Mouse (Mus musculus) embryonic facial prominence, embryonic 12.5 days (tissue): ENCODE measurements around the gene Srgap1. TPM values are rescaled to one million over a fixed set of nuclear protein-coding genes. Genes with fewer than 3 reads are reported as not detected.

ENCODE experiments used
- ATAC-seq: fragments of 200-750 bp; cut with Nextera tagmentation; 2 replicates; pipeline ENCODE4 v1.8.0; 2017; ENCODE audit not compliant: insufficient number of reproducible peaks, insufficient read depth, low FRiP score, low TSS enrichment
- H3K27ac ChIP-seq: fragments of 300-500 bp; sonication (generic); 2 replicates; pipeline ENCODE4 v1.5.1; 2016; ENCODE audit warnings: mild to moderate bottlenecking
- H3K27me3 ChIP-seq: fragments of 300-500 bp; sonication (generic); 2 replicates; pipeline ENCODE4 v1.6.1; 2016; ENCODE audit warnings: mild to moderate bottlenecking, moderate library complexity
- H3K36me3 ChIP-seq: fragments of 300-500 bp; sonication (generic); 2 replicates; pipeline ENCODE4 v1.6.1; 2016; ENCODE audit warnings: mild to moderate bottlenecking
- H3K4me1 ChIP-seq: fragments of 300-500 bp; sonication (generic); 2 replicates; pipeline ENCODE4 v1.6.1; 2016
- H3K4me2 ChIP-seq: fragments of 300-500 bp; sonication (generic); replicated peaks from 2 replicates; pipeline ENCODE4 v1.6.1; 2016; ENCODE audit warnings: mild to moderate bottlenecking, moderate library complexity
- H3K4me3 ChIP-seq: fragments of 300-500 bp; sonication (generic); 2 replicates; pipeline ENCODE4 v1.5.1; 2016; ENCODE audit warnings: mild to moderate bottlenecking
- H3K9ac ChIP-seq: fragments of 300-500 bp; sonication (generic); 2 replicates; pipeline ENCODE4 v1.6.1; 2016; ENCODE audit warnings: mild to moderate bottlenecking, moderate library complexity
- H3K9me3 ChIP-seq: fragments of 300-500 bp; sonication (generic); 2 replicates; pipeline ENCODE4 v1.6.1; 2016; ENCODE audit warnings: mild to moderate bottlenecking, moderate library complexity
- WGBS: fragments of 180-500 bp; shearing (Covaris S2); methylation state at CpG from one replicate; pipeline ENCODE4 v1.1.7; 2016; 5-methylcytosine and 5-hydroxymethylcytosine counted together
- polyA plus RNA-seq: library from polyadenylated mRNA; unstranded; fragments of >200 nt; fragmentation: Nextera tagmentation; extraction: Ambion mirVana; gene quantifications from 2 replicates; pipeline ENCODE4 v1.2.1, GENCODE M21; 2016

Srgap1 gene
- polyA plus RNA-seq, 1 experiment from 2014 or later: 19.6 TPM

GRCm38 (mm10) chr10:121994660-121995059, 52.5 kb downstream of the Srgap1 start:
- no peak overlapping the region for H3K9ac ChIP-seq
- WGBS: 67% methylated on average over 5 of the region's 5 CpGs
- no peaks in the 10 kb centered on the region for H3K9me3 ChIP-seq
- no peak overlapping the region for H3K4me2 ChIP-seq
- no peaks in the 10 kb centered on the region for H3K27me3 ChIP-seq
- H3K4me1 ChIP-seq: no peaks in the 10 kb centered on the region
- H3K36me3 ChIP-seq: no peaks in the 10 kb centered on the region
- H3K4me3 ChIP-seq: no peak overlapping the region
- ATAC-seq: no peak
- no peak overlapping the region for H3K27ac ChIP-seq

- no peak overlapping the region for H3K27ac ChIP-seq
- 69% methylated on average over 8 of the region's 8 CpGs for WGBS
- H3K4me1 ChIP-seq: no peaks in the 10 kb centered on the region
- no peaks in the 10 kb centered on the region for H3K36me3 ChIP-seq
- no peak overlapping the region for H3K9ac ChIP-seq
- ATAC-seq: no peak
- H3K27me3 ChIP-seq: no peaks in the 10 kb centered on the region
- H3K4me3 ChIP-seq: no peak overlapping the region
- no peak overlapping the region for H3K4me2 ChIP-seq
- H3K9me3 ChIP-seq: no peaks in the 10 kb centered on the region
Observed at GRCm38 (mm10) chr10:121992609-121993008, 54.5 kb downstream of the Srgap1 start.

- 82% methylated on average over 4 of the region's 4 CpGs for WGBS
- no peak for ATAC-seq
- no peak overlapping the region for H3K4me3 ChIP-seq
- H3K4me1 ChIP-seq: 0 out of 2 replicates have a peak, but pooled peaks cover 9% of the 10 kb centered on the region
- H3K9me3 ChIP-seq: no peaks in the 10 kb centered on the region
- no peak overlapping the region for H3K4me2 ChIP-seq
- H3K36me3 ChIP-seq: no peaks in the 10 kb centered on the region
- H3K27ac ChIP-seq: no peak overlapping the region
- H3K27me3 ChIP-seq: no peaks in the 10 kb centered on the region
- no peak overlapping the region for H3K9ac ChIP-seq
Observed at GRCm38 (mm10) chr10:121986997-121987396, 60.1 kb downstream of the Srgap1 start.

- Histone ChIP-seq H3K9me3 (no peaks in the 10 kb centered on the region), H3K27me3 (no peaks in the 10 kb centered on the region), H3K36me3 (no peaks in the 10 kb centered on the region), H3K4me2 (no peak overlapping the region), H3K4me1 (0 out of 2 replicates have a peak, but pooled peaks cover 9% of the 10 kb centered on the region), H3K4me3 (no peak overlapping the region), H3K27ac (no peak overlapping the region), H3K9ac (no peak overlapping the region)
- 86% methylated on average over 10 of the region's 10 CpGs for WGBS
- no peak for ATAC-seq
Observed at GRCm38 (mm10) chr10:121984887-121985286, 62.2 kb downstream of the Srgap1 start.

GRCm38 (mm10) chr10:121983993-121984610, 63.0 kb downstream of the Srgap1 start:
- Histone ChIP-seq H3K36me3 (no peaks in the 10 kb centered on the region), H3K4me3 (no peak overlapping the region), H3K27me3 (no peaks in the 10 kb centered on the region), H3K27ac (no peak overlapping the region), H3K4me2 (no peak overlapping the region), H3K9me3 (no peaks in the 10 kb centered on the region), H3K9ac (no peak overlapping the region), H3K4me1 (0 out of 2 replicates have a peak, but pooled peaks cover 9% of the 10 kb centered on the region)
- no peak for ATAC-seq
- 48% methylated on average over 10 of the region's 10 CpGs for WGBS

- ATAC-seq: no peak
- H3K36me3 ChIP-seq: no peaks in the 10 kb centered on the region
- H3K4me2 ChIP-seq: no peak overlapping the region
- 74% methylated on average over 6 of the region's 6 CpGs for whole genome bisulfite sequencing
- H3K27me3 ChIP-seq: no peaks in the 10 kb centered on the region
- H3K9me3 ChIP-seq: no peaks in the 10 kb centered on the region
- H3K9ac ChIP-seq: no peak overlapping the region
- peaks cover 38% of the 10 kb centered on the region for H3K4me1 ChIP-seq
- H3K4me3 ChIP-seq: no peak overlapping the region
- no peak overlapping the region for H3K27ac ChIP-seq
Observed at GRCm38 (mm10) chr10:121975330-121975729, 71.8 kb downstream of the Srgap1 start.

- H3K4me2 ChIP-seq: no peak overlapping the region
- H3K9ac ChIP-seq: no peak overlapping the region
- H3K9me3 ChIP-seq: no peaks in the 10 kb centered on the region
- H3K4me3 ChIP-seq: no peak overlapping the region
- peak overlapping the region; percentile 73 for H3K27ac ChIP-seq
- WGBS: 27% methylated on average over 4 of the region's 4 CpGs
- H3K27me3 ChIP-seq: no peaks in the 10 kb centered on the region
- H3K4me1 ChIP-seq: peaks cover 38% of the 10 kb centered on the region
- no peak for ATAC-seq
- no peaks in the 10 kb centered on the region for H3K36me3 ChIP-seq
Observed at GRCm38 (mm10) chr10:121974591-121974990, 72.5 kb downstream of the Srgap1 start.

GRCm38 (mm10) chr10:121973281-121973680, 73.8 kb downstream of the Srgap1 start:
- peaks cover 47% of the 10 kb centered on the region for H3K4me1 ChIP-seq

GRCm38 (mm10) chr10:121972249-121972892, 74.7 kb downstream of the Srgap1 start:
- WGBS: 78% methylated on average over 10 of the region's 10 CpGs
- H3K36me3 ChIP-seq: no peaks in the 10 kb centered on the region
- H3K4me1 ChIP-seq: peaks cover 54% of the 10 kb centered on the region
- H3K4me3 ChIP-seq: no peak overlapping the region
- H3K4me2 ChIP-seq: no peak overlapping the region
- no peak overlapping the region for H3K9ac ChIP-seq
- no peaks in the 10 kb centered on the region for H3K27me3 ChIP-seq
- no peaks in the 10 kb centered on the region for H3K9me3 ChIP-seq
- 0 out of 2 replicates have a peak overlapping the region, but pooled peaks have one; percentile 9 for H3K27ac ChIP-seq
- ATAC-seq: no peak

More at GRCm38 (mm10) chr10:121973281-121973680, 73.8 kb downstream of the Srgap1 start:
- Histone ChIP-seq H3K27ac (no peak overlapping the region), H3K4me3 (no peak overlapping the region), H3K9ac (no peak overlapping the region), H3K36me3 (no peaks in the 10 kb centered on the region), H3K27me3 (no peaks in the 10 kb centered on the region), H3K4me2 (no peak overlapping the region), H3K9me3 (no peaks in the 10 kb centered on the region)
- WGBS: 70% methylated on average over 7 of the region's 7 CpGs
- ATAC-seq: no peak

GRCm38 (mm10) chr10:121971658-121972057, 75.5 kb downstream of the Srgap1 start:
- H3K27ac ChIP-seq: no peak overlapping the region
- ATAC-seq: no peak
- H3K4me1 ChIP-seq: peaks cover 51% of the 10 kb centered on the region
- H3K27me3 ChIP-seq: no peaks in the 10 kb centered on the region
- no peaks in the 10 kb centered on the region for H3K36me3 ChIP-seq
- WGBS: 53% methylated on average over 8 of the region's 8 CpGs
- H3K4me3 ChIP-seq: no peak overlapping the region
- no peaks in the 10 kb centered on the region for H3K9me3 ChIP-seq
- no peak overlapping the region for H3K4me2 ChIP-seq
- no peak overlapping the region for H3K9ac ChIP-seq

GRCm38 (mm10) chr10:121970912-121971311, 76.2 kb downstream of the Srgap1 start:
- H3K4me3 ChIP-seq: no peak overlapping the region
- no peaks in the 10 kb centered on the region for H3K27me3 ChIP-seq
- no peaks in the 10 kb centered on the region for H3K9me3 ChIP-seq
- H3K9ac ChIP-seq: no peak overlapping the region
- no peak overlapping the region for H3K4me2 ChIP-seq
- ATAC-seq: no peak
- H3K4me1 ChIP-seq: peaks cover 49% of the 10 kb centered on the region
- H3K36me3 ChIP-seq: no peaks in the 10 kb centered on the region
- 74% methylated on average over 6 of the region's 6 CpGs for WGBS
- no peak overlapping the region for H3K27ac ChIP-seq

- Histone ChIP-seq H3K4me3 (no peak overlapping the region), H3K4me2 (no peak overlapping the region), H3K9ac (no peak overlapping the region), H3K27ac (no peak overlapping the region), H3K27me3 (no peaks in the 10 kb centered on the region), H3K9me3 (no peaks in the 10 kb centered on the region), H3K4me1 (peaks cover 34% of the 10 kb centered on the region), H3K36me3 (no peaks in the 10 kb centered on the region)
- no peak for ATAC-seq
- 63% methylated on average over 10 of the region's 10 CpGs for WGBS
Observed at GRCm38 (mm10) chr10:121964114-121964513, 83.0 kb downstream of the Srgap1 start.
